Mouse (Mus musculus) layer of hippocampus, postnatal 36 days (tissue): ENCODE results near the gene Zfyve1. TPM values are rescaled to one million over a fixed set of nuclear protein-coding genes. Genes with fewer than 3 reads are reported as not detected.
"Not testable (repeated sequence)": the region's sequence is repeated elsewhere in the genome, so short reads cannot be mapped to it uniquely, and the experiment has no call there.

Experiments
- DNase-seq, 2 experiments: peaks; one replicate each; pipeline ENCODE4 v3.0.0; 2022
- total RNA-seq, 2 experiments: library from RNA; stranded (reverse); gene quantifications; 2 replicates each; pipeline ENCODE4 v1.2.3; 2021

Gene Zfyve1
- total RNA-seq, result 10 to 100 TPM; 46.5 to 48.0 TPM

DNA sequence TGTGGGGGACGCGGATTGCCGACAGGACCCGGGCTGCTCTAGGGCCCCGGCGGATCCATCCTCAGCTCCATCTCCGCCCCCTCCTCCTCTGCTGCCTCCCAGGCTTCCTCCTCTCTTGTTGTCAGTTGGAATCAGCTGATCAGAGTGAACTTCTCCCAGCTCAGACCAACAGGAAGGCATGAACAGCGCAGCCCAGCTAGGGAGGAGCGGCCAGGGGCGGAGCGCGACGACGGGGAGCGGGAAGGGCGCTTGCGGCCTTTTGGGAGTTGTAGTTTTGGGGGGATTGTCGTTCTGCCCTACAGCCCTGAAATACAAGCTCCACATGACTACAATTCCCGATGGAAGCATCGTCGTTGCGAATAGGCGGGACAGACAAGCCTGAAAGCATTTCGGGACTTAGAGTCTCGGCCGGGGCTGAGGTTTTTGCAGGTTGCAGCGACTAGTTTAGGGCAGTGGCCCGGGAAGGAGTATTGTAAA is at the start of gene Zfyve1:
Zfyve1 (minus strand) TSS at position 198 of the 477 bp plus-strand sequence.
- DNase-seq, result peak; percentile 96 to 97

DNA sequence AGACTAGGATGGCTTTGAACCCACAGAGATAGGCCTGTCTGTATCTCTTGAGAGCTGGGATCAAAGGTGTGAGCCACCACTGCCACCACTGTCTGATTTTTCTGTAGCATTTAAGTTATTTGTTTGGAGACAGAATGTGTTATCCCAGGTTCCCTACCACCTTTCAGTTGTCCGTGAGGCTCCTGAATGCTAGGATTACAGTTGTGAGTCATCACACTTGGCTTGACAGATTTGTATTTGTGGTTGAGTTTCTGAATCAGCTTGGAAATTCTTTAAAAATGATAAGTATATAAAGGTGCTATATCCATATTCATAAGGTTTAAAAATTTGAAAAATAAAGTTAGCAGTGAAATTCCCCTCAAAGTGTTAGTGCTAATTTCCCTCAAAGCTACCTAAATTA is 46.1 kb upstream of the Zfyve1 start:
- DNase-seq, result no peak

DNA sequence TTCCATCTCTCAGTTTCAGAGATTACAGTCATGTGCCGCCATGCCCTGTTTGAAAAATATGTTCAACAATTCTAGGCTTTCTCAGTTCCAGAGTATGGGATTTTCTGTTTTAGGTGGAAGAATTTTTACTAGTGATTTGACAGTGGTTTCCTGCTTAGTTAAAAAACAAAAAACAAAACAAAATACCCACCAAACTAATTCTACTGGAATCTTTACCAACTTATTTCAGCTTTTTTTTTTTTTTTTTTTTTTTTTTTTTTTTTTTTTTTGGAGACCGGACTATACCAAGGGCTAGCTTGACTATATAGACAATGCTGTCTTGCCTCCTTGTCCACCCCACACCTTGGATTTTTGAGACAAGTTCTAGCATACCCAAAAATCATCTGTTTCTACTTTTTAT is 44.2 kb upstream of the Zfyve1 start:
- DNase-seq, result no peak

DNA sequence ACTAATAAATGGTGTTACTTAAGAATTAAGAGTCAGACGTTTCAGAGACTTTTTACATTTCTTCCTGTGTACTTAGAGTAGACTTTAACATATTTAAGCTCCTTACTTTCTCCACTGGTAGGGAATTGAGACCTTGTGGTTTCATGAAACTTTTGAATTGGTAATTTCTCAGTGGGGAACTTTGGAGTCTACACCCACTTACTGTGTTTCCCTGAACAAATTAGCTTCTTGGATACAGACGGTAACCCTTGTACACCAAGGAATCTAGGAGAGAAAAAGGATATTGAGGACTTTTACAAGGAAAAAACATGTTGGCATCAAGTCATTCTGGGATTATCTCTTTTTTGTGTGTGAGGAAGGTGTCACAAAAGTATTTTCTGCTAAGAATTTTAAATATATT is 36.8 kb upstream of the Zfyve1 start:
- no peak for DNase-seq

DNA sequence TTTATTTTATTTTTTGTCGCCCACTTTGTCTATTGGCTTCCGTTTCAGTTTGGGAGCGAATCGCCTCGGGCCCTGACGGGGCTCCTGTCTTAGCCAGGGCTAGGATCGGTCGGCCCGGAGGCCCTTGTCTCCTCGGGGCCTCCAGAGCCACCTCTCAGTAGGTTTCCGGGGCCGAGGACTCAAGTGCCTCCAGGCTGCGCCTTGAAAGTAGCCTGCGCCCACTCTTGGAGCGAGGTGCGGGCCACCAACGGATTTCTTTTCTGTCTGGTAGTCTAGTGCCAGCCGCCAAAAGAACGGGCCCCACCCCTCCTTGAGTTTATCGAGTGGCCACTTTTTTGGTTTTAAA is 35.6 kb upstream of the Zfyve1 start:
- peak in 1 of 2 experiments; percentile 48 for DNase-seq

DNA sequence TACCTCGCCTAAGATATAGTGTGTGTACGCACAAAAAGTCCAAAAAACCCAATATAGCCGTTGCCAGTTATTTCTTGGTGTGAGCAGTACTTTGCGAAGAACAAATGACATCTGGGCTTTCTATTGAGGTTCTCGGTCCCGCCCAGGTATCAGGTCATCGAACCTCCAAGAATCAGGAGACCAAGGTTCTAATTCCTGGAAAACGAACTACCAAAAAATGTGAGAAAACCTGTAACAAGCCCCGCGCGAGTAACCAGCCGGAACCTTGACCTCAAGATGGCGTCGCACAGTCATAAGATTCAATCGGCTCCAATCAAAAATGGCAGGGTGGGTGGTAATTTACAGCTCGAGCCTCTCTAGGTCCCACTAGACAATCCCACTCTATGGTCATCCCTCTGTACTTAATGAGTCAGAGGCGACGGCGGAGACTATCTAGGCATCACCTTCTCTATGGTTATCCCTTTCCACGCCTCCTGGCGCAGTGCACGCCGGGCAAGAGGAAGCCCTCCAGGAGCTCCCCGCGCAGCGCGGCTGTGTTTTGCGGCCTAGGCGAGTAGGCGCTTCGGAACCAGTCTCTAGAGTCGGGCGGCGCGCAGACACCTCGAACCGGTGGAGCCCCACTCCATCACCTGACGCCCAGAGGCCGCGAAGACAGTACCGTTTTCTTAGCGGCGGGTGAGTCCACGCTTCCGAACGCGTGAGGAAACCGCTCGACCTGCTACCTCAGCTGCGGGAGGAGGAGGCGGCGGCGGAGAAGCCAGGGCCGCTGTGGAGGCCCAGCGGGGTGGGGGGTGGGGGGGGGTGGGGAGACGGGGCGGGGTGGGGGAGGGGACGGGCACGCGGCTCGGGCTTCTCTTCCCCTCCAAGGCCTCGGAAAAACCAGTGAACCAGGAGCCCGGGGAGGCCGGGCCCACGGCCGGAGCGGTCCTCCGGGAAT is 35.0 kb upstream of the Zfyve1 start:
- peak; percentile 95 to 96 for DNase-seq

DNA sequence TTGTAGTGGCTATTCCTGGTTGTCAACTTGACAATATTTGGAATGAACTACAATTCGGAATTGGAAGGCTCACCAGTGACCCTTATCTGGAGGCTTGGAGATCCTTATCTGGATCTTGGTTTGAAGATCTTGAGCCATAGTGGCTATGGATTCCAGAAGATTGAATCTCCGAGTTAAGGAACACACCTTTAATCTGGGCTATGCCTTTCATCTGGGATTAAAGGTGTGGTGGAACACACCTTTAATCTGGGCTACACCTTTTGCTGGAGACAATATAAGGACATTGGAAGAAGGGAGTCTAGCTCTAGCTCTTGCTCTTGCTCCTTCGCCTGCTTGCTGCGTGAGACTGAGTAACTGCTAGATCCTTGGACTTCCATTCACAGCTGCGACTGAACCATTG is 33.9 kb upstream of the Zfyve1 start, which contains the start of gene Rbm25:
Rbm25 (plus strand) TSS at position 301 of the 400 bp plus-strand sequence.
- not testable (repeated sequence) for DNase-seq

DNA sequence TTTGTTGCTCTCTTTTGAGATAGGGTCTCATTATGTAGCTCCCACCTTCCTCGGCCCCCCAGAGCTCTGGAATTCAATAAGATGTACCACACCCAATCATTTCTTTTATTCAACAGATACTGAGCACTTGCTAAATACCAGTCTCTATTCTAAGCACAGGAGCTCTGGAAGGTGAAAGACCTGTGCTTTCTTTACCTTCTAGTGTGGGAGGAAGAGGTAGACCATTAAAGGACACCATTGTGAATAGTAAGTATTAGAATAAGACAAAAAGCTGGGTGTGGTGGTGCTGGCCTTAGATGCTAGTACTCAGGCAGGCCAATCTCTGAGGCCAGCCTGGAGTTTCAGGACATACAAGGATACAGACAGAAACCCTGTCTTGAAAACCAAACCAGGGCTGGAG is 27.3 kb upstream of the Zfyve1 start:
- no peak for DNase-seq

DNA sequence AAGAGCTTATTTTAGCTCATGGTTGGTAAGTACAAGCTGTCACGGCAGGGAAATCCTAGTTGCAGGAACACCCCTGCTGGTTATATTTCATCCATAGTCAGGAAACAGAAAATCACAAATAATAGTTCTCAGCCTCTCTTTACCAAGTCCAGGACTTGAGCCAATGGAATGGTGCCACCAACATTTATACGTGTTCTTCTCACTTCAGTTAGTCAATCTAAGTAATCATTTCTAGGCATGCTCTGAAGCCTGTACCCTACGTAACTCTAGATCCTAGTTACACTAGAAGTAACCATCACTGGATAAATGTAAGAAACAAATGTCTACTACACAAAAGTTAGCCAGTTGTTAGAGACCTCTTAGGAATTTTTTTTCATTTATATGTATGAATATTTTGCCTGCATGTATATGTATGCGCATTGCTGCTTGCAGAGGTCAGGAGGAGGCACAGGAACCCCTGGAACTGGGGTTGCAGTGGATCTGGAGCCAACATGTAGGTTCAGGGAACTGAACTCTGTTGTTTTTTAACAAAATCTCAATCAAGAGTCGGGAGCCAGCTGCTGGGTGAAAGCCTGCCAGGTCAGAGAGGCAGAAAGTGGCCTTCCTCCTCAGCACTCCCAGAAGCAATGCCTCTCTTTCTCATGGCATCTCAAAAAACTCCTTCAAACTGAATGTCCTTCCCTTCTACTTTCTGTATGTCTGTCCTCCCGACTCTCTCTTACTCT is 25.2 kb upstream of the Zfyve1 start:
- DNase-seq, result no peak

DNA sequence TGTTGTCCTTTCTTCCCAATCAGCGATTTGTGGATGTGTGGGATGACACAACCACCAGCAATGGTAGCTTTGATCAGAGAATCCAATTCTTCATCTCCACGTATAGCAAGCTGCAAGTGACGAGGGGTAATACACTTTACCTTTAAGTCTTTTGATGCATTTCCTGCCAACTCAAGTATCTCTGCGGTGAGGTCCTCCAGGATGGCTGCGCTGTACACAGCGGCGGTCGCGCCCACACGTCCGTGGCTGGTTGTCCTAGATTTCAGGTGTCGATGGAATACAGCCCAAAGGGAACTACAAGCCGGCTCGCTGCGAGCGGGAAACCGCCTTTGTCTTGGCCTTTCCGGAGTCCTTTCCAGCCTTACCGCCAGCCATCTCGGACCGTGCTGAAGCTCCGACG is 23.7 kb upstream of the Zfyve1 start:
- DNase-seq, result not testable (repeated sequence)

DNA sequence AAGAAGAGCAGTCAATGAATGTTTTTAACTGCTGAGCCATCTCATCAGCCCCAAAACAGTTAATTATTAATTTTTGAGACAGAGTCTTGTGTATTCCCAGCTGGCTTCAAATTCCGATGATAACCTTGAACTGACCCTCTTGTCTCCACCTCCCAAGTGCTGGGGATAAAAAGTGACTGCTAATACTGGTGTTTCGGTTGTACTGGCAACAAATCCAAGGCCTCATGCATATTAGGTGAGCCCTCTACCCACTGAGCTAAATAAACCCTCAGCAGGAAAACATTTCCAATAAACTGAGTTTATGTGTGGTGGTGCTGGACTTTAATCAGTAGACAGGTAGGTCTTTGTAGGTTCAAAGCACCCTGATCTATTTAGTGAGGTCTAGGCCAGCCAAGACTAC is 22.0 kb upstream of the Zfyve1 start:
- DNase-seq, result no peak

DNA sequence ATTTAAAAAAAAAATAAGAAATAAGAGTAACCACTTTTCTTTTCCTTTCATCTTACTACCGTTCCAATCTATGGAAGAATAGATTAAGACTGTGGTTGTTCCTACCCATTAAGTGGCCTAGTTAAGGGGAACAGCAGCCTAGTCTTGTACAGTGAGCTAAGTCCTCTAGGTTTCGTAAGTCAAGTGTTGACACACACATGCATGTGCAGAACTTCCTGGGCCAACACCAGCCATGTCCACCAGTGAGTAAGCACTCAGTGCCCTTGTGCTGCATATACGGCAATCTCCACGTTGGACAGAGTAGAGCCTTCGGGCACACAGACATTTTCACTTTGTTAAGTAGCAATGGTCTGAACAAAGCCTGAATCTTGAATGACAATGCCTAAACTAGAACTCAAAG is 20.2 kb upstream of the Zfyve1 start:
- no peak for DNase-seq

DNA sequence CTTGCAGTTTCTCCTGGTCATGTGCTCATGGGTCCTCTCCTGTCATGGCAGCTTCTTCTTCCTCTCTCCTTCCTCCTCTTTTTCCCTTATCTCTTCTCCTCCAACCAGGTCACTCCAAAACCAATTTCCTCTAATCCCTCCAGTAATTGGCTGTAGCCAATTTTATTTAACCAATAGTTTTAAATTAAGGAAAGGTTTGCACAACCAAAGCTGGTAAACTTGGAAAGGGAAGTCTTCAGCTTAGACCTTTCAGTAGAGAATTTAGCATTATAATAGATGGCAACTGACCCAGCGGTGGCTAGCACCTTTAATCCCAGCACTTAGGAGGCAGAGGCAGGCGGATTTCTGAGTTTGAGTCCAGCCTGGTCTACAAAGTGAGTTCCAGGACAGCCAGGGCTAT is 9.4 kb upstream of the Zfyve1 start:
- not testable (repeated sequence) for DNase-seq

DNA sequence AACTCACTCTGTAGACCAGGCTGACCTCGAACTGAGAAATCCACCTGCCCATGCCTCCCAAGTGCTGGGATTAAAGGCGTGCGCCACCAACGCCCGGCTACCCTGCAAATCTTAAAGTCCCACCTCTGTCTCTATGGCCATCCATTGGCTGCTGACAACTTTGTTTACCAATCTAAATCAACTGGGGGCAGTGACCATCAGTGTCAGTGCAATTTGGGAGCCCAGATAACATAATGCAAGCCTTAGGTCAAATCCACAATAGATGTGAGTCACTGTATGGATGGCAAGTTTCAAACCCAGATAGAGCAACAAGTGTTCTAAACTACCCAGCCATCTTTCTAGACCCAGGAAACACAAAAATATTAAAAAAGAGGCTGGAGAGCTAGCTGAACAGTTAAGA is 5.3 kb upstream of the Zfyve1 start:
- DNase-seq, result no peak

DNA sequence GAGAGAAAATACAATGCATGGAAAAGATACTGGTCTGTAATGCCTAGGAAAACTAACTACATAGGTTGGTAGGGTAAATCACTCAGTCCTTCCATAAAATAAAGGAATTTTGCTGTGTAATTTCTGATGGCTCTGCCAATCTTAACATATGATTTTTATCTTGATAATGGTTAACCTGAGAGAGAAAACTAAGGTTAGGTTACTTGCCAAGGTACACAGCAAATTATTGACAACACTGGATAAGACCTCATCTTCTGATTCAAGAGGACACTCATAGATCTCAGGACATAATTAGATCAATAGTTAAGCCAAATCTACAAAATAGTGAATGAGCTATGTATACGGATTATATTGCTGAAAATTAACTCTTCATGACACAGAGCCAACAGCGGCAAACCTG is 859 bp upstream of the Zfyve1 start:
- no peak for DNase-seq

DNA sequence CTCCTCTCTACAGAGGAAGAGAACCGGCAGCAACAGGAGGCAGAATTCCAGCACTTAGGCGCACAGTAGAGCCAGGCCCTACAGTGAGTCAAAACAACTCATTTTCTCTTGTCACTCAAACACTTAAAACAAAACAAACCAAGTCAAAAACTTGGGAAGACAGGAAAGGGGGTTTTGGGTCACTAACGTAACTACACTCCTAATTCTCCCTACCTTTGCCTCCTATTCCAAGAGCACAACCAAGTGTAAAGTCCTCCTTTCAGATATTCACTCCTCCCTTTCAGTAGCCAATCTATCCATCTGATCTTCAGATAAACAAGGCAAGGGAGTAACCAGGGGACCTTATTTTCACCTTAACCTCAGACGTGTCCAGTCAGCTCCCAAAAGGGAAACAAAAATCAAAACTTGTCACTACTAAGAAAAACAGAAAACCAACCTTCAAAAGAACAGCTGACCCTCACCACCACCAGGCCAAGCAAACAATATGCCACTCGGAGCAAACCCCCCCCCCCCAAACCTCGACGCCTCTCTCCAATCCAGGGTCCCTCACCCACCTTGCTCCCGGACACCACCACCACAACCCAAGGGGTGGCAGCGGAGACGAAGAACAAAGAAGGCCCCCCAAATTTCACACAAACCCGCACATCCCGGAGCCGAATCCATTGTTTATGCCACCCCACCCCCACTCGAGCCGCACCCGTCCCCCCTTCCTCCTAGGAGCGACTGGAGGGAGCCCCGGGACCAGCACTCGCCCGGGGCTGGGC is 649 bp downstream of the Zfyve1 start:
- DNase-seq, result no peak

DNA sequence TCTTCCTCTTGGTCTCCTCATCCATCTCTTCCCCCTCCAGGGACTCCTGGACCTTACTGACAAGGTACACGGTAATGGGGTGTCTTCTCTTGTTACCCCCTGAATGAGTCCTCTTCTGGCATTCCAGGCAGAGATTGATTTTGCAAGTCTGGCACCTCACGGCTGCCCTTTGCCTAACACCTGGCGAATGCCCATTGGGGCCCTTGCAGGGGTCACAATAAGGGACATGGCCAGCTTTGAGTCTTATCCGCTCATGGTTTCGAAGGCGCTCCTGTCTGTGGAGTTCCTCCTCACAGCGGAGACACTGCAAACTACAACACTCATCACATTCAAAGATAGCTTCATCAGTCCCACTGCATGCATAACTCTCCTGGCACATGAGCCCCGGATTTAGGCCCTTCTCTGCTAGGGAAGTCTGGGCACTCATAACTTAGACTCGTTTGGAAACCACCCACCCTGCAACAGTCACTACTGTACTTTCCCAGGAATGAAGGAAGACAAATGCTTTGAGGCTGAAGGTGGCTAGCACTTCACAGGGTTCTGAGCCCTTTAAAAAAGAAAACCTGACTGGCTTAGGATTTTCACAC is 2.5 kb downstream of the Zfyve1 start:
- no peak for DNase-seq

DNA sequence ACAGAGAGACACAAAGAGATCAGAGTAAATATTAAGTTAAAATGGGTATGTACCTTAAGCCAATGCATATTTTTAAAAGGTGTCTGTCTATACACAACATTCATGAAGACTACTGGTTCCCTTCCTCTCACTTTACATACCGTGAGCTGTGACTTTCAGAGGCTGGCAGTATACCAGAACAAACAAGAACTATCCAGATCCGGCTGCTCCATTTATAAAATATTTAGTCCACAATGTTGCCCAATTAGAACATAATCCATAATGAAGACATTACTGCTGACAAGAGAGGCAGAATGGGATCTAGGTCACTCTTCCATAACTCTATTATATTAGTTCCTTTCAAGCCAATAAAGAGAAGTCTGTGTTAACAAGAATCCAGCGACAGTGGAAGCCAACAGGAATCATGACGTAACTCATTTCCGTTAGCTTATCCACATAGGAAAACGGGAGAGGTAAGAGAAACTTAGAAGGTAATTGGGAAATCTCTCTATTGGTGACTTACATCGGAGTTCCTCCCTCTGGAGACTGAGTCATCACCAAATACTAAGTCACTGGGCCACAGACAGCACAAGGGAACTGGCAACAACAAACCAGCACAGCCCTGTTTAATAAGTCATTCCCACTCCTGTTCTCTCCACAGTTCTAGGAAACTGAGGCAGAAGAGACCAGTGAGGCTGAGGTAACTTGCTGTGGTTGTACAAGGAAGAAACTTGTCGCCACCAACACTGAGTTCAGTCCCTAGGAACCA is 5.1 kb downstream of the Zfyve1 start:
- DNase-seq, result no peak

DNA sequence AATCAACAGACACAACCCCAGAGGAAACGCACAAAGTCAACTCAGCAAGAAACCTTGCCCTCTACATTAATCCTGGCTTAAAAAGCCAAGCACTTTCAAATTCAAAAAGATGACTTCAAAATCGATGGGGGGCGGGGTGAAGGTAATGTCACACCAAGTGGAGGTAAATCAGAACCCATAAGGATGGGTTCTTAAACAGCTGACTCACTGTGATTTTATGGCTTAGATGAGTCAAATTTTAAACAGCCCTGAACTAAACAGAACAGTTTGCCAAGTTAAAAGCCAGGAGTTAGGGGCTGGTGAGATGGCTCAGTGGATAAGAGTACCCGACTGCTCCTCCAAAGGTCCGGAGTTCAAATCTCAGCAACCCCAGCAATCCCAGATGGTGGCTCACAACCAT is 10.4 kb downstream of the Zfyve1 start:
- no peak for DNase-seq

DNA sequence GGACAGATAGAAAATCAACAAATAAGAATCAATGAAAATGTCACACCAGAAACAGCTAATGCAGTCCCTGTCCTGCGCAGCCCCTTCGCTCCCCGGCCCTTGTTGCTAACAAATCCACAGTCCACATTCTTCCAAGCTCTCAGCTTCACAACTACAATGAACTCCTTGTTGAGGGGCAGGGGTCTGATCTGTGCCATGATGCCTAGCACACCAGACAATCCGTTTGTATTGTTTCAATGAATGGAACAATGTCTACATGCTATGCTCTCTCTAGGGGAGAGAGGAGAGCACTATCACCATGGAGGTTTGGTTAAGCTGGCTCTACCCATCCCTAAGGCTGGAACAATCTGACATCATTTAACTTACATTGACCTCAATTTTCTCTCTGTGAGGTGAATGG is 14.3 kb downstream of the Zfyve1 start:
- DNase-seq, result no peak

DNA sequence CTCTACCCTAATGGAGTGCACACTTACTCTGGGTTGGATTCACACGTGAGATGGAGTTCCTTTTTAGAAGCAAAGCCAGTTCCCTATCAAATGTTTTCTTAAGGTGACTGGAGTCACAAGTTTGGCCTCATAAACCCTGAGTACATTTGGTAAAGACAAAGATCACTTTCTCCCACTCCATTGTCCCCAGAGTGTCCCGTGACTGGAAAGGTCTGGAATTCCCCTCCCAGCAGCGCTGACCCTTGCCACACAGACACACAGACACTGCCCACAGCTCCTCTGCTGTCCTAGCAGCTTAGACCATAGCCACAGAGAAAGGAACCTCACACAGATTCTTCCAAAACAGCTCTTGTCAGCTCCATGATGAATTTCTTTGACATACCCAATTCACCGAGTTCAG is 14.9 kb downstream of the Zfyve1 start:
- no peak for DNase-seq

DNA sequence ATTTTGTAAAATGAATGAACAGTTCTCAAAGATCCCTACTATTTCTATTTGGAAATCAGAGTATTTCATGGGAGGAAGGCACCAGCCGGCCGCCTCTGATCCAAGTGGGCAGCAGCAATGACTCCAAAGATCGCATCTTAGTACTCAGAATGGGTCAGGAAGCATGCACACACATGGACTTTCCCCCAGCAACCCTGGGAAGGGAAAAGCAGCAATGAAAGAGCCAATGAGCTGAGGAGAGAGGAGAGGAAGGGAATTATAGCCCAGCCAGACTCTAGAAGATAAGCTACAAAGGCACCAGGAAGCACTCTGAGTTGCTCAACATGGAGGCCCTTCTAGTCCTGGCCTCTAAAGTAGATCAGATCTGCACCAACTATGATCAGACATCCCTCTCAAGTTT is 16.7 kb downstream of the Zfyve1 start:
- no peak for DNase-seq
